Mouse (Mus musculus): ENCODE measurements at regions not wholly inside any gene's neighbourhood (a gene's known extent, or its start where the extent isn't known, plus 50 kb on each side); places are given as distances from the start of the nearest gene placed in this dataset.

DNA sequence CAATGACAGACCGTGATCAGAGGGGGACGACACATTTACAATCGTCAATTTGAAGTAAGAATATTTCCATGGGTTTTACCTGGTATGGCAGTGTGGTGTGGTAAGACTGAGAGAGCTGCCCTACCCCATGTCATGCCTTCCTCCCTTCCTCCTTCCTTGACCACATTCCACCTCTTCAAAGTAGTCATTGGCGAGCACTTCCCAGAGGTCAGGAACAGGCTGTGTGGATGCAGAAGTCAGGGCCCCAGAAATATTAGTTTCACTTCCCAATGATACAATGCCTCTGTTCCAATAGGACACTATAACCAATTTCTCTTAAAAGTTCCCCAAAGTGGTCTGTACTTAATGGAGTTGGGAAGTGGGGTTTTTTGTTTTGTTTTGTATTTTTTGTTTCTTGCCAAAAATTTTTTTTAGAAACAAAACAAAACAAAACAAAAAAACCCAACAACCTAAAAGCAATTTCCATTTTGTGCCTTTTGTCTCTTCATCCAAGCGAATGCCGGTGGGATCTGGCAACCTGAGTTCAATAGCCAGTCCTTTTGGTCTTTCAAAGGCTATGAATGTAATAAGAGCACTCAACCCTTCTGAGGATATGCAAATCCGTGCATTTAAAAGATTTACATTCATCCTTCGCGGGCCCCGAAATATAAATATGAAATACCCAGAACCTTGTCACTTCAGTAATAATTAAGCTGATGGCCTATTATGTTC lies 387.9 kb downstream of the Insc start:
- TF ChIP-seq POLR2A (IDR thresholded peaks at IDR 0.05; ENCODE audit: control insufficient read depth, extremely low read depth, insufficient read depth, low read length, poor library complexity) (no peak), CTCF (IDR thresholded peaks at IDR 0.05; ENCODE audit: borderline replicate concordance, control insufficient read depth, extremely low read depth, insufficient read depth, low read length, poor library complexity) (no peak)
